Mouse (Mus musculus) CD4-positive naive resting alpha-beta T cell, adult 57 days (primary cell): Measurements from ENCODE around the gene Supt5. TPM values are rescaled to one million over a fixed set of nuclear protein-coding genes. Genes with fewer than 3 reads are reported as not detected.

Experiments
- total RNA-seq: library from RNA; stranded (reverse); gene quantifications from one replicate; pipeline ENCODE4 v1.2.4, GENCODE M21; 2023

Supt5 gene
- total RNA-seq = 190 TPM

DNA sequence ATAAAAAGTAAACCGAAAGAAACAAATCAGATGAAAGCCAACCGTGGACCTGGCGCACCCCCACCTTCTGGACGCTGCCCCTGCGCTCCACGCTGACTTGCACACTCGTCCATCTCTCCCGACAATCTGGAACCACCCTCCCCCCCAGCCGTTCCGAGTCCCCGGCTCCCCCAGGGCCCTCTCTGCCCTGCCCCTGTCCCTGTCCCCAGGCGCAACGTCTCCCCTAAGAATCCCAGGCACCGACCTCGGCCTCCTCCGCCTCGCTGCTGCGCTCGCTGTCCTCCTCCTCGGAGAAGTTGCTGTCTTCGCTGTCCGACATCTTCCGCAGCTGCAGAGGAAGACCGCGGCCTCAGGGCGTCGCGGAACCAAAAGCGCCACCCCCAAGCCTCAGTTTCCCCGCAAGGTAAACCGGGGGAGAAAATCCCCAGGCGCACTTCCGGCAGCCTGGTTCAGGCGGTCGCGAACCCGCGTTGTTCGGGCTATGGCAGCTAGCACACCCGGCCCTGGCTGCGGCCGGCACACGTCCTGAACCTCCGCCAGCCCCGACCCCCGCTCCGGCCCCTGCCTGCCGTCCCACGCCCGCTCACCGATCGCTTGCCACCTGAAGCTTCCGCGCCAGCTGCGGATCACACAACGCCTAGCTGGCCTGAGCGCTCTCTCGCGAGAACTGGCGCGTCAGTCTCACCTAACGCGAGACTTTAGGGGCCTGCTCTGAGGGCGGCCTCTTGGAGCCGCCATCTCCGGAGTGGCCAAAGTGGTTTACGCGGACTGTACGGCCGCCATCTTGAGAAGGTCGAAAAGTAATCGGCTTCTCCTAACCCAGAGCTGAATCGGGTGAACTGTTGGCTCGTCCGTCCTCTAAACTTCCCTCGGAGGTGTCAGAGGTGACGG, at the start of gene Supt5:
TSS of gene Supt5 (minus strand) at position 639 of the 891 bp plus-strand sequence.

DNA sequence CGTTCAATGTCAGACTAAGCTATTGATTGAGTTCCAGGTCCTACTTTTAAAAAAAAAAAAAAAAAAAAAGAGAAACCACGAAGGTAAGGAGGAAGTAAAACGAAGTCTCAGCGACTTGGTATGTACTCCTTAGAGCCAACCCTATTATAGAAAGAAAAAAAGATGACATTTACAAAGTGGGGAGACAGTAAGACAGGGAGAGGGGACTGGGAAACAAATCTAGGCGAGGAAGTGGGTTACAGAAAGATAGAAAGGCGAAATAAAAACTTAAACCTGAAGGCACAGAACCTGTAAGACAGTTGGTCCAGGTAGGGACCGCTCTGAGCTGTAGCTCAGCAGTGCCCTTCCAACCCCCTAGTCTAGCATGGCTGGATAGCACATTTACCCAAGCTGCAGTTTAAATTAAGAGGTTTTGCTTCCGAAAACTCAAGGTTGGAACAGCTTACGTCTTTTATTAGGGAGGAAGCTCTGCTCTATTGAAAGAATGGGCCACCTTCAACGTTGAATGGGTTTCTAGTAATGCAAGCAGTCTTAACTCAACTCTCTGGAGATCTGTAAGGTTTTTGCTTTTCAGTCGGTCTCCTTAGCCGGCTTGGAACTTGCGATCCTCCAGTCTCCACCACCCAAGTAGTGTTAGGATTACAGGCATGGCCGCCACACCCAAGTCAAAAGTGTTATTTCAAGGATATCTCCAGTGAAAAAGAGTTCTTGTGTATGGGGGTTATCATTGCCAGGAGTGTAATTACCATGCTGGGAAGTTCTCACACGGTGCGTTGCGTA, 41.9 kb upstream of the Supt5 start, which contains the start of gene Zfp36:
TSS of gene Zfp36 (minus strand) at position 17 of the 780 bp plus-strand sequence.

DNA sequence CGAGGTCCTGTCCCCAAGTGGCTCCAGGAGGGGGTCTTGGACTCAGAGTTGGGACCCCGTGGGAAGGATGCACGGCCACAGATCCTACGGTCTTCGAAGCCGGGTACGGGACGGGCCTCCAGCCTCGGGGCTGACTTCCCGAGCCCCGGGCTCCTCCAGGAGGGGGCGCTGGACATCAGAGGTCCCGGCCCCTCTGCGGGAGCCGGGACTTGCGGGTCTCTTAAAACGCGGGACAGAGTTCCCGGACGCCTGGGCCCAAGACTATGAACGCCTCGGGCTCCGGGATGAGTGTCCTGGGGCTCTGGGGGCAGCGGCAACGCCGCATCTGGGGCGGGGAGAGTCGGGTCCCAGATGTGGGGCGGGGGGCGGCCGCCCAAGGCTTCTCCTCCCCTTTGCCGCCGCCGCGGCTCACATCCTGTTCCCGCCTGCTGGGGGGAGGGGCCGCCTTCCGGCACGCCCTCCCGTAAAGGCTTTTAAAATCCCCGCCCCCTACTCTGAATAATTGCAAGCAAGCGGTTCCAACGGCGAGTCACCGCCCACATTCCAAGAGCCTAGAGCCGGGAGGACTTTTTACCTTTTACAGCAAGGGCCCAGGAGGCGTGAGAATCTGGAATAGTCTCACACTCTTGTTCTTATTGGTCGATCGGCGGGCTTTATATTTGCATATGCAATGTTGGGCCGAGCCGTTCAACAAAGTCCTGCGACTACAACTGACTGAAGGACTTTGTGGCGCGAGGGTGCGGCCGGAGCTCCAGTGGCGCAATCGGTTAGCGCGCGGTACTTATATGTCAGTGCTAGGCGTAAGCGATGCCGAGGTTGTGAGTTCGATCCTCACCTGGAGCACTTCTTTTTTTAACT, 33.9 kb upstream of the Supt5 start, which contains the start of gene Plekhg2:
TSS of gene Plekhg2 (minus strand) at position 349 of the 858 bp plus-strand sequence.

DNA sequence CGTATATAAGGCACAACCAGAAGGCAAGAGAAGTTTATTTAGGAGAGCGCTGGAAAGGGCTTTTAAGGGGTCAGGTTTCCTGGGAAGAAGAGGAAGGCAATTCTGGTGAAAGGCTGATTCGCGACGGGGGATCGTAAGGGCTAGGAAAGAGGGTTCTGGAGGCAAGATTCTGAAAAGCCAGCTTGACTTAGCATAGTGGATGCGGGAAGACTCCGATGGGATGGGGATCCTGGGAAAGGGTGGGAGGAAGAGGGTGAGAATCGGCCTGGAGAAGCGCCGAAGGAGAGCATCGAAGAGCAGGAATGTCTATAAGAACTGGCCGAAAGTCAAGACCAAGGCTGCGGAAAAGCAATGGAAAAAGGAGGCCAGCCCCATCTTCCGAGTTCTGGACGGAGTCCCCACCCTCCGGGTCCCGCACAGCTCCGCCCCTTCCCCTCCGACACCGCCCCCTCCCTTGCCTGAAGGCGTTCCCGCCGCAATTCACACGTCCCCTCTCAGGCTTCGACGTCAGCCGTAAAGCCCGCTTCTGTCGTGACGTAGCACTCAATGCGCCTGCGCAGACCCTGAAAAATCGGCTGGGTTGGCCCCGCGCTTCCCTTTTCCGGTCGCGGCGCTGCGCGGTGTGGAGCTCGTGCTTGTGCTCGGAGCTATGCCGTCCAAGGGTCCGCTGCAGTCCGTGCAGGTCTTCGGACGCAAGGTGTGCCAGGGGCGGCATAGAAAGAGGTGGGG, 11.8 kb upstream of the Supt5 start, which contains the start of gene Rps16:
TSS of gene Rps16 (plus strand) at position 498 of the 729 bp plus-strand sequence.

DNA sequence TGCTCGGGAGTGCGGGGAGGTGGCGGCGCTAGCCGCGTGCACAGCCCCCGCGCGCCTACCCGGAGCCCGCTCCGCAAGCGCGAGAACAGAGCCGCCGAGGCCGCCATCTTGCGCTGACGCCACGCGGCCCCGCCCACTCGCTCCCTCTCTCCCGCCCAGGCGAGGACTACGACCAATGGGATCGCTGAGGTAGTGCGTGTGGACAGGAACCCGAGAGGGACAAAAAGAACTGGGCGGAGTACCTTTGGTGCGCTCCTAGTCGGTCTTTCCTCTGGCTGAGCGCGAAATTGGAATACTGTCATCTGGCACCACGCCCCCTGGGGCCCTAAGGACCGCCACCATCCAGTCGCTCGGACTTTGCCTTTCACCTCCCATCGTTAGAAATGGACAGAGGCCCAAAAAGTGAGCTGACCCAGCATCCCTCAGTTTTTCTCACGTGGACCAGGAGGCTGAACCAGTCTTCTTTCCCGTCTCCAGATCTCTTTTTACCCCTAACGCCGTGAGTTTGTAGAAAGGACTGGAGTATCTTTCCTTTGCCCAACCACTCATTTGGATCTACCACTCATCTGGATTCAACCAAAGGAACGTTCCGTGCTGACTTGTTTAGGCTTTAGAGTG, 26.5 kb downstream of the Supt5 start, which contains the start of gene Timm50:
TSS of gene Timm50 (minus strand) at position 147 of the 618 bp plus-strand sequence.

DNA sequence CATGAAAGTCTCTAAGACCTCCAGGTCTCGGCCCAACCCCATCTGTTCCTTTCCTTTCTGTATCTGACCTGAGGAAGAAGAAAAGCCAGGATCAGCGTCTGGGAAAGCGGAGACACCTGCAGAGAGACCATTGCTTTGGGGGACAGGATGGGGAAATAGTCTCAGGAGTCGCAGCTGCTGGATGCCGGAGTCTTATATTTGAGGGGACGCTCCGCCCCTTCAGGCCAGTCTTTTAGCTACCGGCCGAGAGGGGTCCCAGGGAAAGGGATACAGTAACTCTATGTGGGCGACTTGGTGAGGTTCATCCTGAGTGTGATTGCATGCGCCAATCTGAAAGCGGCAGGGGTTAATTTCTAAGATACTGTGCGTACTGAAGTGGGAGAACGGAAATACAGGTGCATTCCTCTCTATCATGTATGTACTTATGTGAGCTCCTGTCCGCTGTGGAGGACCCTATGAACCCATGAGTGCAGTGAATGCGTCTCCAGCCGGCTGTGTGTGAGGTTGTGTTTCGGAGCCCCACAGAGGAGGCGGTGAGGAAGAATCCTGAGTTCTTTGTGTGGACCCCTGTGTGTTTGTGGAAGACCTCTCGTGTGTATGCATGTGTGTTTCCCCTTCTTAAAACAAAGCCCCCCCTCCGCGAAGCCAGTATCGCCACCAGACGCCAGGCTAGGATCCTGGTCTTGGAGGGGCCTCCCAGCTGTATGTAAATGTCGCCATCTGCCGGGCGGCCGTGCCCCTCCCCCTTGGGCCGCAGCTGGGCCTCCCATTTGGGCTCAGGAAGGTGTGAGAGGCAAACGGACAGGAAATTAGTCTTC, 36.7 kb downstream of the Supt5 start, which contains the start of gene Dll3:
TSS of gene Dll3 (minus strand) at position 623 of the 818 bp plus-strand sequence.

DNA sequence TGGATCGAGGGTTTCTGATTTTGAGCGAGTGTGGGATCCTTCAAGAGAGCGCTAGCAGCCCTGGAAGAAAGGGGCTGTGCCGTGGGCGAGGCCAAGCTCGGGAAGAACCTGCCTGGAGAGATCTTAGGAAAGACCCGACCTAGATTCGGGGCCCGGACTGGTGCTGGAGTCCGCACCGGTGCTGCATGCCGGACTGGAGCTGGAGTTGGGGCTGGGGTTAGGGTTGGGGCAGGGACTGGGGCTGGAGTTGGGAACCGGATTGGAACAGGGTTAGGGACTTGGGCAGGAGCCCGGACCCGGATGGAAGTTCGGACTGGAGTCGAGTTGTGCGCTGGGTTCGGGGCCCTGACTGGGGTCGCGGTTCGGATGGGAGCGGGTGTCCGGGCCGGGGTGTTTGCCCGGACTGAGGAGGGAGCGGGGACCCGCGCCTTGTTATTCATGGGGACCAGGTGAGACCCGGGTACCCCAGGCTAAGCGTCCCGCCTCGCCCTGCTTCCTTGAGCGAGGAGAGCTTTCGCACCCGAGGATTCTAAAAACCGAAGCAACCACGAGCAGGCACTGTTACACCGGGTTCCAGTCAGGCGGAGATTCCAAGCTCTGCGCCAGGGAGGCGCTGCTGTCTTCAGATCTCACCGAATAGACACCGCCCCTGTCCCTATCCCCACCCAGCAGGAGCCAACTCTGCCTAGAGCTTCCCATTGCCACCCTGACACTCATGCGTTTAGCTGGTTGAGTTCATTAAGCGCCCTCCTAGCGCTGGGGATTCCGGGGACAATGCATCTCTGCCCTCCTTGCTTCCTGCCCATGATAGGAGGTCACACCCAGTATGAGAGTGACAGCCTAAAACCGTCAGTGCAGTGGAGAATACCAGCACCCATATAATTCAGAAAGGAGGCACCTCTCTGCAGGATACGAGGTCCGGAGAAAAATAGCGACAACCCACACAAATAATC, 47.6 kb downstream of the Supt5 start, which contains the start of gene Selenov:
TSS of gene Selenov (minus strand) at position 549 of the 953 bp plus-strand sequence.

DNA sequence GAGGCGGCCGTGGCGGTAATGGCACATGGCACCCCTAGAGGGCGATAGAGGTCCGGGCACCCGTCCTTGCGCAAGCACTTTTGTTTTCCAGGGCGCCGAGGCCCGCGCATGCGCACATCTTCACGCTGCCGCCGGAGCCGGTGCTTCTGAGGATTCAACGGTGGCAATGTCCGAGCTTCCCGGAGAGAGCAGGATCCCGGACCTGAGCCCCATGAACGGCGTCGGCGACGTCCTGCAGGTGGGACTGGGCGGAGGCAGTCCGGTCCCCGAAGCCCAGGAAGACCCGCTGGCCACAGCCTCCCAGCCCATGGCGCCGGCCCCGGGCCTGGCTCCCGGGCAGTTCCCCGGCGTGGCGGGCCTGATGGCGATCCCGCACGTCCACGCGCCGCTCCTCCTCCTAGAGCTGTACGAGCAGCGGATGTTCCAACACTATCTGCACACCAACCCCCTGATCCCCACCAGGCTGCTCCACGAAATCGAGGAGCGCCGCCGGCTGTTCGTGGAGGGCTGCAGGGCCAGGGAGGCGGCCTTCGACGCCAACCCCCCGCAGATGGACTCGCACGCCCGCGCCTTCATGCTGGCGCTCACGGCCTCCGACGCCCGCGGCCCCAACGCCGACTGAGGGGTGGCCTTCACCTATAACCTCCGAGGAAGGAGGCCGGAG, 60.8 kb downstream of the Supt5 start, which contains the start of gene Eid2b:
TSS of gene Eid2b (plus strand) at position 125 of the 664 bp plus-strand sequence.

DNA sequence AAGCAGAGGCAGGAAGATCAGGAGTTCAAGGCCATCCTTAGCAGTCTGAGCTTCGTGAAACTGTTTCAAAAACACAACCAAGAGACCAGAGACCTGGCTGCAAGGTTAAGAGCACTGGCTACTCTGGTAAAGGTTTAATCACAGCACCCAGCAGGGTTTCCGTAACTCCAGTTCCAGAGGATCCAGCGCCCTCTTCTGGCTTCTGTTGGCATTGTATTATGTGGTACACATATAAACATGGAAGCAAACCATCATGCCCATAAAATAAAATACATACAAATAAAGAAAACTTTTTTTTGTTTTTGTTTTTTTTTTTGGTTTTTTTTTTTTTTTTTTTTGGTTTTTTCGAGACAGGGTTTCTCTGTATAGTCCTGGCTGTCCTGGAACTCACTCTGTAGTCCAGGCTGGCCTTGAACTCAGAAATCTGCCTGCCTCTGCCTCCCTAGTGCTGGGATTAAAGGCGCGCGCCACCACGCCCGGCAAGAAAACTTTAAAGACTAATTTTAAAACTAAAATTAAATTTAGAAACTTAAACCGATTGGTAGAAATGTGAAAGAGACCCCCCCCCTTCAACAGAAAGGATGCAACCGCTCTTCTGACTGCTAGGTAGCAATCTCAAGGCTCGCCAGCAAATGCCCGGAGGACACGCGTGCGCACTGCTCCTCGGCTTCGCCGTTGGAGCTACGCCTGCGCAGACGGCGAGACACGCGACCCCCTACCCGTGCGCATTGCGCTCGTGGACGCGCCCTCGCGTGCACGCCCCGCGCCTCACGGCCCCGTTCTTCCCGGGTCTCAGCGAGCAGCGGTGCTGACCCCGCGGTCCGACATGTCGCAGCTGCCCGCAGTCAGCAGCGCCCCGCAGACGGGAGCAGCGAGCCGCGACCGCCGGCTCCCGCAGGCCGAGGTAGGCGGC, 71.2 kb downstream of the Supt5 start, which contains the start of gene Eid2:
TSS of gene Eid2 (plus strand) at position 753 of the 913 bp plus-strand sequence.

Other genes with a start within 250 kb of the Supt5 start
- not detected for gene 9530053A07Rik, start 209.3 kb downstream of the Supt5 start, total RNA-seq
- 183 TPM for gene Fbl, start 169.0 kb downstream of the Supt5 start, total RNA-seq
- 16.9 TPM for gene Dyrk1b, start 159.3 kb downstream of the Supt5 start, total RNA-seq
- 9.9 TPM for gene Eid2, start 70.9 kb downstream of the Supt5 start, total RNA-seq
- 5.5 TPM for gene Eid2b, start 61.0 kb downstream of the Supt5 start, total RNA-seq
- not detected for gene Selenov, start 47.6 kb downstream of the Supt5 start, total RNA-seq
- gene Dll3, start 36.5 kb downstream of the Supt5 start, total RNA-seq = not detected
- gene Timm50, start 26.7 kb downstream of the Supt5 start, total RNA-seq = 32.5 TPM
- 5,484 TPM for gene Rps16, start 11.9 kb upstream of the Supt5 start, total RNA-seq
- 207 TPM for gene Plekhg2, start 33.9 kb upstream of the Supt5 start, total RNA-seq
- gene Zfp36, start 41.5 kb upstream of the Supt5 start, total RNA-seq = 442 TPM
- 14.8 TPM for gene Med29, start 54.0 kb upstream of the Supt5 start, total RNA-seq
- 154 TPM for gene Paf1, start 54.2 kb upstream of the Supt5 start, total RNA-seq
- gene Gmfg, start 98.7 kb upstream of the Supt5 start, total RNA-seq = 312 TPM
- gene Lrfn1, start 113.2 kb upstream of the Supt5 start, total RNA-seq = 6.7 TPM
- not detected for gene Ifnl2, start 171.7 kb upstream of the Supt5 start, total RNA-seq
- gene Ifnl3, start 184.1 kb upstream of the Supt5 start, total RNA-seq = not detected
- gene Sycn, start 202.1 kb upstream of the Supt5 start, total RNA-seq = not detected
- gene Nccrp1, start 208.5 kb upstream of the Supt5 start, total RNA-seq = 0.38 TPM